Mouse (Mus musculus) forebrain, embryonic 11.5 days (tissue): ENCODE measurements around the gene Exoc5. TPM values are rescaled to one million over a fixed set of nuclear protein-coding genes. Genes with fewer than 3 reads are reported as not detected.
"Not testable (repeated sequence)": the region's sequence is repeated elsewhere in the genome, so short reads cannot be mapped to it uniquely, and the experiment has no call there.

Experiments used
- ATAC-seq: fragments of 200-750 bp; cut with Nextera tagmentation; replicated peaks from 2 replicates; pipeline ENCODE4 v1.8.0; 2017; ENCODE audit warnings: moderate TSS enrichment; ENCODE audit not compliant: low FRiP score
- DNase-seq: peaks from one replicate; pipeline ENCODE4 v3.0.0-alpha.2; 2017; ENCODE audit warnings: low spot score
- H3K27ac ChIP-seq: fragments of 300-500 bp; sonication (generic); 2 replicates; pipeline ENCODE4 v1.5.1; 2014; ENCODE audit warnings: low read depth, low read length
- H3K27me3 ChIP-seq: fragments of 300-500 bp; sonication (generic); 2 replicates; pipeline ENCODE4 v1.6.1; 2014; ENCODE audit warnings: mild to moderate bottlenecking, low read length, mixed read lengths; ENCODE audit not compliant: control insufficient read depth, insufficient read depth
- H3K36me3 ChIP-seq: fragments of 300-500 bp; sonication (generic); 2 replicates; pipeline ENCODE4 v1.6.1; 2014; ENCODE audit warnings: mild to moderate bottlenecking, low read length, moderate library complexity, mixed read lengths; ENCODE audit not compliant: control insufficient read depth, insufficient read depth
- H3K4me1 ChIP-seq: fragments of 300-500 bp; sonication (generic); replicated peaks from 2 replicates; pipeline ENCODE4 v1.6.1; 2014; ENCODE audit warnings: low read length, mixed read lengths; ENCODE audit not compliant: control insufficient read depth, insufficient read depth
- H3K4me2 ChIP-seq: fragments of 300-500 bp; sonication (generic); 2 replicates; pipeline ENCODE4 v1.6.1; 2014; ENCODE audit warnings: low read depth, mild to moderate bottlenecking, low read length, moderate library complexity, mixed read lengths; ENCODE audit not compliant: severe bottlenecking
- H3K4me3 ChIP-seq: fragments of 300-500 bp; sonication (generic); 2 replicates; pipeline ENCODE4 v1.5.1; 2014; ENCODE audit warnings: low read depth, low read length
- H3K9ac ChIP-seq: fragments of 300-500 bp; sonication (generic); 2 replicates; pipeline ENCODE4 v1.6.1; 2014; ENCODE audit warnings: low read length
- H3K9me3 ChIP-seq: fragments of 300-500 bp; sonication (generic); 2 replicates; pipeline ENCODE4 v1.6.1; 2016; ENCODE audit warnings: low read length, mixed read lengths; ENCODE audit not compliant: control insufficient read depth
- WGBS: fragments of 180-500 bp; shearing (Covaris S2); extraction: QIAGEN DNeasy Blood & Tissue Kit; methylation state at CpG from one replicate; pipeline ENCODE4 v1.1.7; 2014; 5-methylcytosine and 5-hydroxymethylcytosine counted together
- polyA plus RNA-seq: library from polyadenylated mRNA; unstranded; fragments of >200 nt; fragmentation: Nextera tagmentation; extraction: Ambion mirVana; gene quantifications from 2 replicates; pipeline ENCODE4 v1.2.1, GENCODE M21; 2014

Exoc5 gene
- 86.7 and 98.4 TPM in 2 replicates for polyA plus RNA-seq

- peak within 1 kb of the TSS; percentile 95 for H3K4me3 ChIP-seq
- DNase-seq, result peak; percentile 97
- no peaks in the 10 kb centered on the region for H3K36me3 ChIP-seq
- H3K9me3 ChIP-seq, result no peaks in the 10 kb centered on the region
- ATAC-seq, result peak; percentile 96
- peak within 1 kb of the TSS; percentile 68 for H3K4me2 ChIP-seq
- WGBS, result under 1% methylated on average over 52 of the region's 53 CpGs
- no peaks in the 10 kb centered on the region for H3K27me3 ChIP-seq
- H3K27ac ChIP-seq, result peak within 1 kb of the TSS; percentile 96
- H3K4me1 ChIP-seq, result no peaks in the 10 kb centered on the region; the same call in 1 of the 2 replicates
- H3K9ac ChIP-seq, result peak within 1 kb of the TSS; percentile 98
These were observed at the start of gene Exoc5 for GRCm38 (mm10) chr14:49066274-49066823. Gene Exoc5 (minus strand): TSS chr14:49066653.

GRCm38 (mm10) chr14:49091755-49092154 lies 25.3 kb upstream of the Exoc5 start:
- WGBS, result 47% methylated on average over 1 of the region's 1 CpGs
- H3K4me1 ChIP-seq, H3K9me3 ChIP-seq, H3K4me2 ChIP-seq, H3K9ac ChIP-seq, ATAC-seq, H3K36me3 ChIP-seq, DNase-seq, H3K4me3 ChIP-seq, H3K27me3 ChIP-seq, H3K27ac ChIP-seq: not testable (repeated sequence)

GRCm38 (mm10) chr14:49091277-49091676 lies 24.8 kb upstream of the Exoc5 start:
- H3K27me3 ChIP-seq, result no peaks in the 10 kb centered on the region
- ATAC-seq, result no peak
- H3K36me3 ChIP-seq, result no peaks in the 10 kb centered on the region; the same call in 1 of the 2 replicates
- 43% methylated on average over 4 of the region's 4 CpGs for WGBS
- H3K9ac ChIP-seq, result no peak overlapping the region
- H3K27ac ChIP-seq, result no peak overlapping the region
- no peaks in the 10 kb centered on the region for H3K9me3 ChIP-seq
- H3K4me2 ChIP-seq, result no peak overlapping the region
- no peak overlapping the region for H3K4me3 ChIP-seq
- DNase-seq, result no peak
- H3K4me1 ChIP-seq, result peaks cover 3% of the 10 kb centered on the region; the same call in 1 of the 2 replicates

GRCm38 (mm10) chr14:49090102-49090501 lies 23.6 kb upstream of the Exoc5 start:
- 19% methylated on average over 5 of the region's 5 CpGs for WGBS
- DNase-seq (no peak), ATAC-seq (peak; percentile 59; the same call in 1 of the 2 replicates)
- no peaks in the 10 kb centered on the region for H3K9me3 ChIP-seq
- H3K36me3 ChIP-seq, result no peaks in the 10 kb centered on the region; the same call in 1 of the 2 replicates
- H3K4me2 ChIP-seq, result no peak overlapping the region
- H3K27ac ChIP-seq, result peak overlapping the region; percentile 13; the same call in 1 of the 2 replicates
- H3K4me1 ChIP-seq, result peaks cover 3% of the 10 kb centered on the region; the same call in 1 of the 2 replicates
- H3K27me3 ChIP-seq, result no peaks in the 10 kb centered on the region
- no peak overlapping the region for H3K4me3 ChIP-seq
- no peak overlapping the region for H3K9ac ChIP-seq

DNA sequence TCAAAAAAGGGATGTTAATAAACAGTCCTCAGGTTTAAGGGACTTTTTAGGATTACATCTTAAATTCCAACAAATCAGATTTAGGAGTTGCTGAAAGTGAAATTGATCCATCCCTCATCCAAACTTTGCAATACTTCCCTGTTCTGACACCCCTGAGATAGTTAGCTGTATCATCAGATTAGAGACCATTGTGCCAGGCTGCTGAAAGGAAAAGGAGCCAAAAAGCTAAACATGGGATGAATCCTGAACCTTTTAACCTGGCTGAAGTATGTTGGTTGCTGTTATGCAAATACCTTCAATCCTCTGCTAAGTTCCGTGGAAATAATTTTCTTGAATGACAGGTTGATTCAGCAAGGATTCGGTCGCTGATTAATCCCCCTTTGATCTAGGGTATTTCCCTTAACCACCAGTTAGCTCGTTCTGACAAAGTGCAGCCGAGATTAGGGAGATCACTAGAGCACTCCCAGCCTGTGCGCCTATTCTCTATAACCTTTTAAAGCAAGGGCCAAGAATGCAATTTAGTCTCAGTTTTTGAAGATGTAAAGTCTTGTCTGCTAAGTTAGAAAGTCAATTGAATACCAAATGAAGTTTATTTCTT lies 23.1 kb upstream of the Exoc5 start:
- H3K4me2 ChIP-seq, result no peak overlapping the region
- 4% methylated on average over 6 of the region's 6 CpGs for WGBS

DNA sequence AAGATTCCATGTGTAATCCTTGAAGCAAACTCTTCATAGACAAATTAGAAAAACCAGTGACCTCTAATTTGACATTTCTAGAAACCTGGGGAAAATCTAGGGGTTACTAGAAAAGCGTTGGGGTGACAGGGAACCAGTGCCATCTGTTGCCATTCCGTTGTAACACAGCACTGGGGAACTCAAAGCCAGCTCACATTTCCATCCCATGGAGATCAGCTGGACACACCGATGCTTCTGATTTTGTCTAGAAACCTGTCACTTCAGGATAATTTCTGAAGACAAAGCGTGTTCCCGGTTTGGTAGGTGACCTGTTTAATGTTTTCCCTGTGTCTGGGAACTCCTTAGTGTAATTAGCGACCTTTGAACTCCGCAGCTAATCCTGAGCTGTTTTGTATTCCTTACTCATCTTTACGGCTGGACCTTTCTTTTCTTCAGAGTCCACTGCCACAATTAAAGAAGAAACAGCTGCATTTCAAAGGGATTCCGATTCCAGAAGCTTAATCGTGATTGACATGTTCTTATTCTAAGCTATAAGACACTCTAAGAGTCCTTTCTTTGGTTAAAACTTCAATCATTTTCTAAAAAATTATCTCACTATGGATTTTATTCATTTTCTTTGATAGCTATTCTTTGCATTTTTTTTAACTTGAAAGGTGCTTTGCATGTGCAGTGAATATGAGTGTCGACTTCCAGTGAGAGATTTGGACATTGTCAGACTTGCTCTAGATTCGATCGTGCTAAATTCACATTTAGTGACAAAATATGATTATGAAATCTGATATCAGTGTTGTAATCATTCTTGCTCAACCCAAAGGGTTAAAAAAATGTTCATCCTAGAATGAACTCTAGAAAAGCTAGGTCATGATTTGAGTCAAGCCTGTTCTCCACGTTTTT lies 21.9 kb upstream of the Exoc5 start:
- Histone ChIP-seq H3K4me1 (peaks cover 3% of the 10 kb centered on the region; the same call in 1 of the 2 replicates), H3K27ac (peak overlapping the region; percentile 59), H3K4me3 (no peak overlapping the region), H3K36me3 (no peaks in the 10 kb centered on the region; the same call in 1 of the 2 replicates), H3K9me3 (no peaks in the 10 kb centered on the region), H3K9ac (no peak overlapping the region), H3K27me3 (no peaks in the 10 kb centered on the region), H3K4me2 (no peak overlapping the region)
- 9% methylated on average over 14 of the region's 14 CpGs for WGBS
- ATAC-seq (peak; percentile 62), DNase-seq (no peak)

More for the DNA sequence above, 23.1 kb upstream of the Exoc5 start:
- no peak overlapping the region; the same call in 1 of the 2 replicates for H3K27ac ChIP-seq
- no peaks in the 10 kb centered on the region for H3K27me3 ChIP-seq
- H3K4me3 ChIP-seq, result no peak overlapping the region
- ATAC-seq (peak; percentile 75), DNase-seq (no peak)
- peaks cover 3% of the 10 kb centered on the region; the same call in 1 of the 2 replicates for H3K4me1 ChIP-seq
- no peaks in the 10 kb centered on the region; the same call in 1 of the 2 replicates for H3K36me3 ChIP-seq
- H3K9ac ChIP-seq, result no peak overlapping the region
- H3K9me3 ChIP-seq, result no peaks in the 10 kb centered on the region

- H3K27ac ChIP-seq, result no peak overlapping the region
- 77% methylated on average over 4 of the region's 4 CpGs for WGBS
- H3K4me1 ChIP-seq, result peaks cover 3% of the 10 kb centered on the region; the same call in 1 of the 2 replicates
- ATAC-seq, result no peak
- no peak overlapping the region for H3K9ac ChIP-seq
- DNase-seq, result no peak
- H3K36me3 ChIP-seq, result no peaks in the 10 kb centered on the region; the same call in 1 of the 2 replicates
- no peak overlapping the region for H3K4me3 ChIP-seq
- H3K9me3 ChIP-seq, result no peaks in the 10 kb centered on the region
- H3K27me3 ChIP-seq, result no peaks in the 10 kb centered on the region
- no peak overlapping the region for H3K4me2 ChIP-seq
These were observed 20.1 kb upstream of the Exoc5 start for GRCm38 (mm10) chr14:49086522-49086921.

GRCm38 (mm10) chr14:49078820-49079219 lies 12.4 kb upstream of the Exoc5 start:
- ATAC-seq (no peak), DNase-seq (no peak)
- Histone ChIP-seq H3K36me3 (no peaks in the 10 kb centered on the region), H3K27ac (no peak overlapping the region), H3K9me3 (no peaks in the 10 kb centered on the region), H3K4me3 (no peak overlapping the region), H3K4me2 (no peak overlapping the region), H3K27me3 (no peaks in the 10 kb centered on the region), H3K9ac (no peak overlapping the region), H3K4me1 (no peaks in the 10 kb centered on the region)
- WGBS, result 97% methylated on average over 2 of the region's 2 CpGs
